Mouse (Mus musculus) spleen, adult 2 months (tissue): ENCODE results near the gene Matk.

Experiments used
- CTCF ChIP-seq: fragments of 200-500 bp; IDR thresholded peaks from 2 replicates; pipeline ENCODE4 v1.5.1; 2011; ENCODE audit warnings: mild to moderate bottlenecking, inconsistent platforms; ENCODE audit not compliant: insufficient read depth, insufficient read length, insufficient replicate concordance; ENCODE audit errors: extremely low read depth
- POLR2A ChIP-seq: fragments of 200-500 bp; IDR thresholded peaks from 2 replicates; pipeline ENCODE4 v1.6.1; 2011; ENCODE audit warnings: low read depth, low read length, inconsistent platforms

- TF ChIP-seq CTCF (no peak), POLR2A (no peak)
Measured at GRCm38 (mm10) chr10:81284189-81284588, 31.5 kb downstream of the Matk start.
